Mouse (Mus musculus): ENCODE measurements around the gene Mboat2. TPM values are rescaled to one million over a fixed set of nuclear protein-coding genes. Genes with fewer than 3 reads are reported as not detected.

Mboat2 gene
- total RNA-seq, 2 experiments from 2014 or later, result 0.46 to 1.1 TPM

- Histone ChIP-seq H3K4me3 (no peak overlapping the region), H3K27ac (no peak overlapping the region)
- no peak for TF ChIP-seq CTCF (IDR thresholded peaks at IDR 0.05)
- intact Hi-C loops (cut with DNase I), result no loop called here
- DNase-seq, result no peak
Measured at GRCm38 (mm10) chr12:24892536-24892935, 61.9 kb downstream of the Mboat2 start.

- 0 out of 2 replicates have a peak overlapping the region, but pooled peaks have one; percentile 12 for H3K27ac ChIP-seq
- TF ChIP-seq CTCF (IDR thresholded peaks at IDR 0.05), result no peak
- no peak overlapping the region for H3K4me3 ChIP-seq
- intact Hi-C loops (cut with DNase I), result no loop called here
- peak; percentile 19 for DNase-seq
Measured at GRCm38 (mm10) chr12:24893777-24894468, 63.2 kb downstream of the Mboat2 start.

DNA sequence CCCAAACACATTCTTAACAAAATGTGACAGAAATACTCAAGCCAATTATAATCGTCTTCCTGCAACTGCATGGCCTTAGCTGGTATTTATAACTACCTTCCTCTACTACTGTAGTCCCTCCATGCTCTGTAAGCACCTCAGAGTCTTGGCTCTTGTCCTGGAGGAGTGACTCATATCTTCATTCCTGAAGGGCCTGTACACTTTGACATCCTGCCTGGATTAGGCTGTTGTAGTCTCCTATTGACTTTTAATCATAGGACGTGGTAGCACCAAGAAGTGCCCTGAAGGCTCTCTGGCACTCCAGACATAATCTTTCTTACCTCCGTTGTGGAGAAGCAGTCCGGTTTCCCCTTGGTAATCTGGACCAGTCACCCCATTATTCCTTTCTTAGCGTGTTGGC lies 64.7 kb downstream of the Mboat2 start:
- no peak for DNase-seq
- H3K27ac ChIP-seq, result no peak overlapping the region
- H3K4me3 ChIP-seq, result no peak overlapping the region
- no peak for TF ChIP-seq CTCF (IDR thresholded peaks at IDR 0.05)
- intact Hi-C loops (cut with DNase I), result no loop called here

- H3K27ac ChIP-seq, result no peak overlapping the region
- TF ChIP-seq CTCF (IDR thresholded peaks at IDR 0.05), result no peak
- intact Hi-C loops (cut with DNase I), result no loop called here
- DNase-seq, result no peak
- H3K4me3 ChIP-seq, result no peak overlapping the region
Measured at GRCm38 (mm10) chr12:24897354-24897753, 66.7 kb downstream of the Mboat2 start.

DNA sequence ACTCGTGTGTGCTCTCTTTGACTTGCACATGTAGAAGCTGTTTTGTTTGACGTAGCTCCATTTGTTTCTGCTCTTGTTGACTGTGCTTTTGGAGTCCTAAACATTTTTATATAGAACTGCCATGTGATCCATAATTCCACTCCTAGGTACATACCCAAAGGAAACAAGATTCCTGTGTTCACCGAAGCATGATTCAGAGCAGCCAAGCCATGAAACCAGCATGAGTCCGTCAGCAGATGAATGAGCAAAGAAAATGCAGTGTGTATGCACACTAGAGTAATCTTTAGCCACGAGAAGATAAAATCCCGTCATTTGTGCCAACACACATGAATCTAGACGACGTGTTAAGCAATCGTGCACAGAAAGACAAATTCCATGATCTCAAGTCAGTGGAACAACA lies 67.5 kb downstream of the Mboat2 start:
- no peak for TF ChIP-seq CTCF (IDR thresholded peaks at IDR 0.05)
- Histone ChIP-seq H3K27ac (no peak overlapping the region), H3K4me3 (no peak overlapping the region)
- intact Hi-C loops (cut with DNase I), result no loop called here
- DNase-seq, result no peak

DNA sequence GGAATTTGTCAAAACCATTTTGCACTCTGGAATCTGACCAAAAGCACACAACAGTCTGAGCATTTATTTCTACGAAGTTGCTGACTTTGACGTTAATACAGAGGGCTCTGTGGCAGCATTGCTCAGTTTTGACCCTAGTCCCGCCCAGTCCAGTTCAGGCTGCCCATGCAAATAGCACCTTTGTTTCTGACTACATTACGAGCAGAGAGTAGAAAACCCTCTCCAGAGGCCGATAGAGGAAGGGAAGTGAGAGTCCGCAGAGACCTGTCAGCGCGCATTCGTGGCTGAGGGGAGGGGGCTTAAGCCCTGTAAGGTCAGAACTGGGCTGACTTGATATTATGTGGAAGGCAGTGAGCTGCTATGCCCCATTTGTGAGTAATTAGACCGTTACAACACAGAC lies 69.0 kb downstream of the Mboat2 start:
- TF ChIP-seq CTCF (IDR thresholded peaks at IDR 0.05), result no peak
- no peak overlapping the region for H3K4me3 ChIP-seq
- no peak overlapping the region for H3K27ac ChIP-seq
- intact Hi-C loops (cut with DNase I), result no loop called here
- no peak for DNase-seq

- H3K27ac ChIP-seq, result no peak overlapping the region
- no peak overlapping the region for H3K4me3 ChIP-seq
- no peak for TF ChIP-seq CTCF (IDR thresholded peaks at IDR 0.05)
- intact Hi-C loops (cut with DNase I), result no loop called here
- DNase-seq, result no peak
Measured at GRCm38 (mm10) chr12:24902736-24903135, 72.1 kb downstream of the Mboat2 start.

DNA sequence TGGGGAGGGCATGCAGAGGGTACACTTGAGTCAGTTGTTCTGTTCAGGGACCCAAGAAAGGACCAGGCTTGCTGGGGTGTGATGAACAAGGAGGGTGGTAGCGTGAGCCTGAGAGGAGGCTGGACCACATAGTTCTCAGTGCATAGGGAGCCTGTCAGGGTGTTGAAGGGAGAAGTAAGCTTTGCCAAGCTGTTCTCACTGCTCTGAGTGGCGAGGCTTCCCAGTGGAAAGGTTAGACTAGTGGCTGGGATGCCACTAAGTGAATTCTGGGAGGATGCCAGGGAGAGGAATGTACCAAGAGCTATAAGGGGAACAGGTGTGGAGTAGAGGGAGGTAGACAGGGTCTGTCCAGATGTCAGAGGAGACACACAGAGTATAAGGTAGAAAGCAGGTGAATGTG lies 77.2 kb downstream of the Mboat2 start:
- TF ChIP-seq CTCF (IDR thresholded peaks at IDR 0.05), result no peak
- H3K27ac ChIP-seq, result no peak overlapping the region
- no peak overlapping the region for H3K4me3 ChIP-seq
- no peak for DNase-seq
- intact Hi-C loops (cut with DNase I), result no loop called here

GRCm38 (mm10) chr12:24909679-24910078 lies 79.0 kb downstream of the Mboat2 start:
- intact Hi-C loops (cut with DNase I), result no loop called here
- Histone ChIP-seq H3K4me3 (no peak overlapping the region), H3K27ac (no peak overlapping the region)
- no peak for TF ChIP-seq CTCF (IDR thresholded peaks at IDR 0.05)
- no peak for DNase-seq

DNA sequence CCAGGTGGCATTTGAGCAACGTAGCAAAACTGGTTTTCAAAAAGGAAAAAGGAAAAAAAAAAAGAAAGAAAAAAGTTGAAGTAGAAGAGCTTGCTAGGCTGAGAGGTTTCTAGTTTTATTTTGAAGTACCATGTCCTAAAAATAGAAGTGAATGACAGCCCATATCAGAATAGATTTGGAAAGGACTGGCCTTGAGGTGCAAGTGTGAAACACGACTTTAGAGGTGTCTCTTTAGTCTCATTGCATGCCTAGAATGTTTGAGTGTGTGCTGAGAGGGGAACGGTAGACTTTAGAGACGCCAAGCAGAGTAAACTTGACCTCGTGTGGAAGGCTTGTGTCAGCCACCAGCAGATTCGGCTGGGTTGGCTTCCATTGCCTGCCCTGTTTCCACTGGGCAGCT lies 81.5 kb downstream of the Mboat2 start:
- no peak overlapping the region for H3K4me3 ChIP-seq
- DNase-seq, result no peak
- no peak overlapping the region for H3K27ac ChIP-seq
- TF ChIP-seq CTCF (IDR thresholded peaks at IDR 0.05), result no peak
- intact Hi-C loops (cut with DNase I), result no loop called here

- no peak overlapping the region for H3K4me3 ChIP-seq
- intact Hi-C loops (cut with DNase I), result no loop called here
- TF ChIP-seq CTCF (IDR thresholded peaks at IDR 0.05), result no peak
- DNase-seq, result no peak
- H3K27ac ChIP-seq, result no peak overlapping the region
Measured at GRCm38 (mm10) chr12:24912876-24913275, 82.2 kb downstream of the Mboat2 start.

GRCm38 (mm10) chr12:24918575-24919262 lies 88.0 kb downstream of the Mboat2 start:
- no peak for DNase-seq
- TF ChIP-seq CTCF (IDR thresholded peaks at IDR 0.05), result no peak
- Histone ChIP-seq H3K4me3 (no peak overlapping the region), H3K27ac (no peak overlapping the region)
- intact Hi-C loops (cut with DNase I), result no loop called here

- intact Hi-C loops (cut with DNase I), result no loop called here
- Histone ChIP-seq H3K4me3 (no peak overlapping the region), H3K27ac (no peak overlapping the region)
- TF ChIP-seq CTCF (IDR thresholded peaks at IDR 0.05), result no peak
- no peak for DNase-seq
Measured at GRCm38 (mm10) chr12:24920861-24921260, 90.2 kb downstream of the Mboat2 start.

GRCm38 (mm10) chr12:24924003-24924402 lies 93.3 kb downstream of the Mboat2 start:
- intact Hi-C loops (cut with DNase I), result no loop called here
- no peak overlapping the region for H3K27ac ChIP-seq
- no peak overlapping the region for H3K4me3 ChIP-seq
- DNase-seq, result no peak
- TF ChIP-seq CTCF (IDR thresholded peaks at IDR 0.05), result no peak
